Mouse (Mus musculus) 3134 (cell line): Measurements from ENCODE around the gene Baz1a.
"Not testable (repeated sequence)": the region's sequence is repeated elsewhere in the genome, so short reads cannot be mapped to it uniquely, and the experiment has no call there.

Experiments used
- DNase-seq: peaks from one replicate; pipeline ENCODE4 v3.0.0-alpha.2; 2011; ENCODE audit warnings: low spot score; ENCODE audit not compliant: insufficient read length; ENCODE audit errors: extremely low read depth

Baz1a gene

GRCm38 (mm10) chr12:55013031-55013430 lies 1.1 kb downstream of the Baz1a start:
- no peak for DNase-seq

- DNase-seq, result no peak
Observed at GRCm38 (mm10) chr12:55007361-55008008, 6.7 kb downstream of the Baz1a start.

GRCm38 (mm10) chr12:55006071-55006470 lies 8.1 kb downstream of the Baz1a start:
- no peak for DNase-seq

- no peak for DNase-seq
Observed at GRCm38 (mm10) chr12:55004396-55004795, 9.8 kb downstream of the Baz1a start.

- DNase-seq, result no peak
Observed at GRCm38 (mm10) chr12:55003843-55004242, 10.3 kb downstream of the Baz1a start.

GRCm38 (mm10) chr12:55002532-55002931 lies 11.6 kb downstream of the Baz1a start:
- DNase-seq, result not testable (repeated sequence)

- peak; percentile 73 for DNase-seq
Observed at GRCm38 (mm10) chr12:54999016-54999690, 15.0 kb downstream of the Baz1a start.

- DNase-seq, result no peak
Observed at GRCm38 (mm10) chr12:54998411-54998810, 15.7 kb downstream of the Baz1a start.

GRCm38 (mm10) chr12:54996979-54997474 lies 17.1 kb downstream of the Baz1a start:
- no peak for DNase-seq

- DNase-seq, result no peak
Observed at GRCm38 (mm10) chr12:54995965-54996364, 18.2 kb downstream of the Baz1a start.

- no peak for DNase-seq
Observed at GRCm38 (mm10) chr12:54994418-54994817, 19.7 kb downstream of the Baz1a start.

- DNase-seq, result no peak
Observed at GRCm38 (mm10) chr12:54994068-54994386, 20.1 kb downstream of the Baz1a start.

GRCm38 (mm10) chr12:54993246-54994067 lies 20.7 kb downstream of the Baz1a start:
- no peak for DNase-seq

- DNase-seq, result no peak
Observed at GRCm38 (mm10) chr12:54992814-54993213, 21.3 kb downstream of the Baz1a start.

GRCm38 (mm10) chr12:54988323-54988850 lies 25.8 kb downstream of the Baz1a start:
- DNase-seq, result no peak

GRCm38 (mm10) chr12:54987156-54987555 lies 27.0 kb downstream of the Baz1a start:
- DNase-seq, result no peak

- peak; percentile 74 for DNase-seq
Observed at GRCm38 (mm10) chr12:54986052-54986717, 28.0 kb downstream of the Baz1a start, which contains the start of gene Gm20403. TSS of gene Gm20403 (minus strand) at chr12:54986529.

GRCm38 (mm10) chr12:54985257-54986051 lies 28.7 kb downstream of the Baz1a start:
- DNase-seq, result peak; percentile 68

- DNase-seq, result peak; percentile 83
Observed at GRCm38 (mm10) chr12:54984701-54985256, 29.4 kb downstream of the Baz1a start.
